Mouse (Mus musculus) ES-E14 (cell line): ENCODE measurements around the gene Serpina3n. TPM values are rescaled to one million over a fixed set of nuclear protein-coding genes. Genes with fewer than 3 reads are reported as not detected.

Source experiments
- DNase-seq: peaks from one replicate; pipeline ENCODE4 v3.0.0-alpha.2; 2013; ENCODE audit warnings: low read depth, low spot score
- H3K27ac ChIP-seq: 2 replicates; pipeline ENCODE4 v1.5.1; 2012; ENCODE audit warnings: low read depth, mild to moderate bottlenecking, low read length, moderate library complexity, mixed read lengths; ENCODE audit not compliant: poor library complexity, insufficient read depth, severe bottlenecking
- H3K36me3 ChIP-seq: 2 replicates; pipeline ENCODE4 v1.6.1; 2012; ENCODE audit warnings: mild to moderate bottlenecking, low read length, moderate library complexity, mixed read lengths; ENCODE audit not compliant: control insufficient read depth, poor library complexity, insufficient read depth, severe bottlenecking
- H3K4me1 ChIP-seq, 2 experiments: fragments of 150-350 bp in 1 of 2; sonication (generic) in 1 of 2; 2 replicates each; pipeline ENCODE4 v1.6.1; 2012; ENCODE audit warnings: low read length in 2 of 2, mild to moderate bottlenecking in 1 of 2, mixed read lengths in 1 of 2; ENCODE audit not compliant: control insufficient read depth in 2 of 2, insufficient read depth in 2 of 2, poor library complexity in 1 of 2
- H3K4me3 ChIP-seq, 2 experiments: fragments of 150-350 bp in 1 of 2; sonication (generic) in 1 of 2; 2 replicates each; pipeline ENCODE4 v1.5.1; 2012; ENCODE audit warnings: low read length in 2 of 2, low read depth in 1 of 2, mild to moderate bottlenecking in 1 of 2, mixed read lengths in 1 of 2; ENCODE audit not compliant: insufficient read depth in 1 of 2, poor library complexity in 1 of 2, severe bottlenecking in 1 of 2
- H3K9ac ChIP-seq: 2 replicates; pipeline ENCODE4 v1.6.1; 2012; ENCODE audit warnings: low read depth, mild to moderate bottlenecking, low read length, mixed read lengths; ENCODE audit not compliant: poor library complexity, insufficient read depth, severe bottlenecking
- H3K9me3 ChIP-seq: fragments of 150-350 bp; sonication (generic); 2 replicates; pipeline ENCODE4 v1.6.1; 2012; ENCODE audit warnings: low read depth, mild to moderate bottlenecking, low read length; ENCODE audit not compliant: control insufficient read depth, insufficient read depth
- CHD2 ChIP-seq: IDR thresholded peaks from 2 replicates; pipeline ENCODE4 v1.6.1; 2014; ENCODE audit warnings: mild to moderate bottlenecking, low read depth, low read length, inconsistent platforms
- HCFC1 ChIP-seq: IDR thresholded peaks from 2 replicates; pipeline ENCODE4 v1.6.1; 2012; ENCODE audit warnings: low read length, inconsistent platforms, borderline replicate concordance; ENCODE audit not compliant: insufficient read depth
- MAFK ChIP-seq: IDR thresholded peaks from 2 replicates; pipeline ENCODE4 v1.6.1; 2014; ENCODE audit warnings: mild to moderate bottlenecking, low read depth, low read length, inconsistent platforms; ENCODE audit not compliant: insufficient read depth
- ZC3H11A ChIP-seq: IDR thresholded peaks from 2 replicates; pipeline ENCODE4 v1.6.1; 2012; ENCODE audit warnings: low read depth, mild to moderate bottlenecking, inconsistent platforms, low read length, borderline replicate concordance
- ZNF384 ChIP-seq: IDR thresholded peaks from 2 replicates; pipeline ENCODE4 v1.6.1; 2012; ENCODE audit warnings: low read depth, low read length, inconsistent platforms
- in situ Hi-C, 2 experiments: fragments of 600-800 bp; cut with MboI; formaldehyde crosslinking; loops; one replicate each; pipeline ENCODE4 v1.15.1; 2025; ENCODE audit warnings: low sequenced_read_pairs in 2 of 2, inconsistent platforms in 1 of 2; ENCODE audit not compliant: unreplicated experiment in 2 of 2
- total RNA-seq: library from RNA; depleted of rRNA; stranded (reverse); fragments of 300-350 nt; gene quantifications from 2 replicates; pipeline ENCODE4 v1.2.3, GENCODE M21; 2012

Gene Serpina3n
- total RNA-seq, 1 experiment, result 0.58 TPM

GRCm38 (mm10) chr12:104403968-104404367 is 2.6 kb upstream of the Serpina3n start:
- no peaks in the 10 kb centered on the region for H3K36me3 ChIP-seq
- in situ Hi-C loops, result loop anchor here in 1 of 2 experiments (25.0 kb wide), 1 partner anchor 192 kb away; the partner anchor contains the start of gene Serpina3f

GRCm38 (mm10) chr12:104412507-104412906 is 6.0 kb downstream of the Serpina3n start:
- DNase-seq, result no peak
- Histone ChIP-seq H3K27ac (no peak overlapping the region), H3K9me3 (no peaks in the 10 kb centered on the region), H3K4me1 (no peaks in the 10 kb centered on the region; a peak in 1 of 4 replicates), H3K9ac (no peak overlapping the region), H3K4me3 (no peak overlapping the region), H3K36me3 (no peaks in the 10 kb centered on the region)
- TF ChIP-seq ZNF384, result no peak
- no peak for TF ChIP-seq ZC3H11A
- TF ChIP-seq CHD2, result no peak
- TF ChIP-seq HCFC1, result no peak
- no peak for TF ChIP-seq MAFK
- in situ Hi-C loops, result loop anchor here (5.0 to 25.0 kb wide), 4 partner anchors 200 to 418 kb away; partner anchors contain the start of gene Serpina3f (in 1 of the 2)

More at GRCm38 (mm10) chr12:104403968-104404367, 2.6 kb upstream of the Serpina3n start:
- no peaks in the 10 kb centered on the region for H3K9me3 ChIP-seq
- no peak overlapping the region for H3K4me3 ChIP-seq
- no peak for DNase-seq
- no peaks in the 10 kb centered on the region for H3K4me1 ChIP-seq
- H3K9ac ChIP-seq, result no peak overlapping the region
- no peak overlapping the region for H3K27ac ChIP-seq
- TF ChIP-seq ZC3H11A (no peak), ZNF384 (no peak), CHD2 (no peak), HCFC1 (no peak), MAFK (no peak)

- H3K4me3 ChIP-seq, result no peak overlapping the region
- in situ Hi-C loops, result loop anchor here (5.0 to 25.0 kb wide), 4 partner anchors 202 to 420 kb away; partner anchors contain the start of gene Serpina3f (in 1 of the 2)
- no peaks in the 10 kb centered on the region for H3K36me3 ChIP-seq
- peaks cover 0 to 5% of the 10 kb centered on the region in 2 experiments; a peak in 2 of 4 replicates for H3K4me1 ChIP-seq
- no peaks in the 10 kb centered on the region for H3K9me3 ChIP-seq
- no peak for TF ChIP-seq ZC3H11A
- no peak for TF ChIP-seq MAFK
- no peak for TF ChIP-seq HCFC1
- TF ChIP-seq ZNF384, result no peak
- DNase-seq, result no peak
- H3K27ac ChIP-seq, result no peak overlapping the region
- no peak overlapping the region for H3K9ac ChIP-seq
Measured at GRCm38 (mm10) chr12:104414576-104414975, 8.0 kb downstream of the Serpina3n start.

GRCm38 (mm10) chr12:104415625-104416315 is 9.2 kb downstream of the Serpina3n start:
- no peak overlapping the region for H3K4me3 ChIP-seq
- DNase-seq, result no peak
- peaks cover 0 to 5% of the 10 kb centered on the region in 2 experiments; a peak in 2 of 4 replicates for H3K4me1 ChIP-seq
- TF ChIP-seq HCFC1, result no peak
- TF ChIP-seq ZNF384, result no peak
- no peak for TF ChIP-seq CHD2
- in situ Hi-C loops, result loop anchor here (10.0 to 25.0 kb wide), 3 partner anchors 203 to 421 kb away; partner anchors contain the start of gene Serpina3f (in 1 of the 2)
- H3K27ac ChIP-seq, result no peak overlapping the region
- no peak overlapping the region for H3K9ac ChIP-seq
- no peaks in the 10 kb centered on the region for H3K36me3 ChIP-seq
- no peaks in the 10 kb centered on the region for H3K9me3 ChIP-seq
